Mouse (Mus musculus): ENCODE results near the gene Malsu1. TPM values are rescaled to one million over a fixed set of nuclear protein-coding genes. Genes with fewer than 3 reads are reported as not detected.

Gene Malsu1
- polyA plus RNA-seq, 1 experiment from 2014 or later = 54.5 TPM

GRCm38 (mm10) chr6:49132352-49133090, 58.9 kb downstream of the Malsu1 start:
- Histone ChIP-seq H3K4me2 (no peak overlapping the region), H3K4me1 (ENCODE audit: control insufficient read depth, insufficient read depth, low read length) (peaks cover 10% of the 10 kb centered on the region; the same call in 1 of the 2 replicates), H3K9ac (ENCODE audit: low read depth, low read length) (no peak overlapping the region), H3K27ac (ENCODE audit: low read depth, low read length) (no peak overlapping the region), H3K4me3 (ENCODE audit: low read depth, low read length) (no peak overlapping the region), H3K36me3 (ENCODE audit: control insufficient read depth, insufficient read depth, low read length) (no peaks in the 10 kb centered on the region), H3K9me3 (replicated peaks; ENCODE audit: control insufficient read depth, low read length) (no peaks in the 10 kb centered on the region), H3K27me3 (ENCODE audit: control insufficient read depth, insufficient read depth, low read length) (no peaks in the 10 kb centered on the region)
- WGBS (ENCODE audit: insufficient replicate concordance) = 59% methylated on average over 6 of the region's 6 CpGs
- no peak for ATAC-seq (replicated peaks; ENCODE audit: insufficient number of reproducible peaks, low FRiP score, low TSS enrichment)

Other genes starting within 250 kb of the Malsu1 start
- 104 and 108 TPM in 2 replicates for gene Tmem176a, start 232.9 kb upstream of the Malsu1 start, polyA plus RNA-seq (2014; fragmentation: Nextera tagmentation; extraction: Ambion mirVana)
- 219 and 237 TPM in 2 replicates for gene Tmem176b, start 232.3 kb upstream of the Malsu1 start, polyA plus RNA-seq (2014; fragmentation: Nextera tagmentation; extraction: Ambion mirVana)
- gene Aoc1, start 200.9 kb upstream of the Malsu1 start, polyA plus RNA-seq (2014; fragmentation: Nextera tagmentation; extraction: Ambion mirVana) = not detected in 2 replicates
- 0.08 and 0.14 TPM in 2 replicates for gene 1600015I10Rik, start 143.9 kb upstream of the Malsu1 start, polyA plus RNA-seq (2014; fragmentation: Nextera tagmentation; extraction: Ambion mirVana)
- gene Doxl2, start 98.8 kb upstream of the Malsu1 start, polyA plus RNA-seq (2014; fragmentation: Nextera tagmentation; extraction: Ambion mirVana) = not detected in 2 replicates
- gene Svs1, start 86.9 kb upstream of the Malsu1 start, polyA plus RNA-seq (2014; fragmentation: Nextera tagmentation; extraction: Ambion mirVana) = 0.07 TPM in 1 of 2 replicates, not detected in the other
- gene Gpnmb, start 37.2 kb upstream of the Malsu1 start, polyA plus RNA-seq (2014; fragmentation: Nextera tagmentation; extraction: Ambion mirVana) = 0.09 and 0.62 TPM in 2 replicates
- 74.4 and 78.3 TPM in 2 replicates for gene Igf2bp3, start 141.2 kb downstream of the Malsu1 start, polyA plus RNA-seq (2014; fragmentation: Nextera tagmentation; extraction: Ambion mirVana)
- gene Tra2a, start 190.2 kb downstream of the Malsu1 start, polyA plus RNA-seq (2014; fragmentation: Nextera tagmentation; extraction: Ambion mirVana) = 27.3 and 40.4 TPM in 2 replicates
- 7.1 and 7.9 TPM in 2 replicates for gene Ccdc126, start 245.5 kb downstream of the Malsu1 start, polyA plus RNA-seq (2014; fragmentation: Nextera tagmentation; extraction: Ambion mirVana)